In the genomic region with DNA sequence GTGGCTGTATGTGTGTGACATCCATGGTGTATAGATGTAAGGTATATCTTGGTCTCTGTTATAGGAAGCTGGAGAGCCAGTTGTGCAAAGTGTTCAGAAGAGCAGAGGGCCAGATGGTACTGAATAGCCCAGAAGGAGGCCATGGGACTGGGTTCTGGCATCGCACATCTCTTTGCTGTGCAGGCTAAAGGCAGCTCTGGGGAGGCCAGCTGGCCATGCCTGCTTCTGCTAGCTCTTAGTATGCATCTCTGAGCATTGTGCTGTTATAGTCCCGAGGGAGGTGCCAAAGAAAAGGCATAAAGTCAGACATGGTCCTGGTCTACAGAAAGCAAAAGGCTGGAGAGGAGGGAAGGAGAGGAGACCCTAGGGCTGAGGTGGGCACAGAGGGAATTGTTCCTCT, we compare ENCODE assay signal across 25 mouse cellular contexts.
DNase-seq lines count a peak whose midpoint lies in the region; ATAC-seq and TF ChIP-seq lines count a peak whose summit lies in the region.
"Had no signal": no experiment of that assay in that cellular context is flagged by ENCODE, and none has a peak within 500 bp of the region (broad histone marks: within the 10 kb centered on the region; RNA-seq: fewer than 3 reads in every experiment).

No protein-coding gene starts in this region.

- H3K79me2 ChIP-seq in heart, adult 2 months (replicated peaks; ENCODE audit: control insufficient read depth, insufficient read depth, low read length) = no peaks in the 10 kb centered on the region

- TF ChIP-seq CTCF in heart, adult 2 months (IDR thresholded peaks at IDR 0.05) = no peak
- no peak for TF ChIP-seq CTCF in hindbrain, postnatal 0 days (IDR thresholded peaks at IDR 0.05; ENCODE audit: low read depth)
- TF ChIP-seq CTCF in brain, embryonic 14.5 days (IDR thresholded peaks at IDR 0.05; ENCODE audit: borderline replicate concordance, extremely low read depth, insufficient read depth, insufficient read length) = no peak

- ATAC-seq in hindbrain, postnatal 0 days = no peak
- ATAC-seq in hindbrain, embryonic 13.5 days (ENCODE audit: low FRiP score) = no peak
- no peak for ATAC-seq in midbrain, embryonic 14.5 days (ENCODE audit: low FRiP score, low TSS enrichment)
- ATAC-seq in midbrain, embryonic 13.5 days = no peak
- ATAC-seq in megakaryocyte progenitor cell, adult 5-6 weeks (replicated peaks; ENCODE audit: poor library complexity) = no peak
- ATAC-seq: CD4-positive, CD25-positive, alpha-beta regulatory T cell, adult 4 months; forebrain, embryonic 14.5 days; forebrain, postnatal 0 days; intestine, embryonic 15.5 days had no signal

- no peaks in the 10 kb centered on the region for H3K27me3 ChIP-seq in heart, adult 2 months (ENCODE audit: control insufficient read depth, insufficient read depth, low read length)
- no peaks in the 10 kb centered on the region for H3K27me3 ChIP-seq in hindbrain, postnatal 0 days (ENCODE audit: insufficient read depth, low read length)
- 0 out of 2 replicates have a peak, but pooled peaks cover 7% of the 10 kb centered on the region for H3K27me3 ChIP-seq in hindbrain, embryonic 13.5 days
- H3K27me3 ChIP-seq in midbrain, embryonic 14.5 days (ENCODE audit: control insufficient read depth, insufficient read depth, low read length) = no peaks in the 10 kb centered on the region
- H3K27me3 ChIP-seq in midbrain, embryonic 13.5 days = peaks cover 26% of the 10 kb centered on the region
- H3K27me3 ChIP-seq: heart, embryonic 12.5 days; intestine, embryonic 15.5 days had no signal

- DNase-seq in heart, adult 11 months = peak; percentile 73
- no peak for DNase-seq in heart, adult 2 months
- DNase-seq in hindbrain, postnatal 0 days (ENCODE audit: low spot score) = peak; percentile 19
- peak; percentile 21 for DNase-seq in midbrain, embryonic 14.5 days
- DNase-seq in brain, embryonic 14.5 days (ENCODE audit: low read depth) = peak; percentile 51
- DNase-seq: adrenal gland, adult 2 months; adrenal gland, postnatal 14 days; cerebellum, adult 11-12 months; cerebellum, adult 8-10 months; forebrain, postnatal 0 days; gastrocnemius, postnatal 10 days; gastrocnemius, postnatal 36 days; heart, postnatal 10 days; heart, postnatal 36 days had no signal

- intact Hi-C loops in heart, adult 2 months (cut with DNase I) = no loop called here

- WGBS in heart, adult 2 months = 68% methylated on average over 2 of the region's 2 CpGs
- 44% methylated on average over 2 of the region's 2 CpGs for WGBS in hindbrain, postnatal 0 days
- 57% methylated on average over 2 of the region's 2 CpGs for WGBS in hindbrain, embryonic 13.5 days
- WGBS in midbrain, embryonic 14.5 days = 55% methylated on average over 2 of the region's 2 CpGs
- 58% methylated on average over 2 of the region's 2 CpGs for WGBS in midbrain, embryonic 13.5 days

- no peaks in the 10 kb centered on the region for H3K9me3 ChIP-seq in hindbrain, postnatal 0 days (ENCODE audit: low read length)
- no peaks in the 10 kb centered on the region for H3K9me3 ChIP-seq in hindbrain, embryonic 13.5 days
- no peaks in the 10 kb centered on the region for H3K9me3 ChIP-seq in midbrain, embryonic 14.5 days (ENCODE audit: control insufficient read depth, low read length)
- no peaks in the 10 kb centered on the region for H3K9me3 ChIP-seq in midbrain, embryonic 13.5 days
- H3K9me3 ChIP-seq: embryonic facial prominence, embryonic 12.5 days; embryonic facial prominence, embryonic 15.5 days; heart, embryonic 12.5 days; heart, embryonic 15.5 days; hindbrain, embryonic 12.5 days; intestine, embryonic 15.5 days had no signal

- H3K4me1 ChIP-seq in heart, adult 2 months (ENCODE audit: control insufficient read depth, insufficient read depth, low read length) = peaks cover 4% of the 10 kb centered on the region; the same call in 1 of the 2 replicates
- H3K4me1 ChIP-seq in hindbrain, postnatal 0 days (ENCODE audit: insufficient read depth, low read length) = peaks cover 13% of the 10 kb centered on the region
- peaks cover 50% of the 10 kb centered on the region for H3K4me1 ChIP-seq in hindbrain, embryonic 13.5 days (replicated peaks)
- peaks cover 25% of the 10 kb centered on the region for H3K4me1 ChIP-seq in midbrain, embryonic 14.5 days (ENCODE audit: control insufficient read depth, insufficient read depth, low read length)
- peaks cover 54% of the 10 kb centered on the region for H3K4me1 ChIP-seq in midbrain, embryonic 13.5 days (replicated peaks)
- H3K4me1 ChIP-seq: intestine, embryonic 15.5 days had no signal

- no peaks in the 10 kb centered on the region for H3K36me3 ChIP-seq in heart, adult 2 months (ENCODE audit: control insufficient read depth, insufficient read depth, low read length)
- H3K36me3 ChIP-seq in hindbrain, postnatal 0 days (ENCODE audit: insufficient read depth, low read length) = no peaks in the 10 kb centered on the region
- H3K36me3 ChIP-seq in hindbrain, embryonic 13.5 days = no peaks in the 10 kb centered on the region
- no peaks in the 10 kb centered on the region for H3K36me3 ChIP-seq in midbrain, embryonic 14.5 days (ENCODE audit: control insufficient read depth, insufficient read depth, low read length)
- no peaks in the 10 kb centered on the region for H3K36me3 ChIP-seq in midbrain, embryonic 13.5 days
- H3K36me3 ChIP-seq: embryonic facial prominence, embryonic 12.5 days; embryonic facial prominence, embryonic 15.5 days; heart, embryonic 12.5 days; heart, embryonic 15.5 days; hindbrain, embryonic 12.5 days; intestine, embryonic 15.5 days had no signal

- H3K9ac ChIP-seq in heart, adult 2 months (ENCODE audit: low read depth, low read length) = no peak overlapping the region
- no peak overlapping the region for H3K9ac ChIP-seq in hindbrain, postnatal 0 days (replicated peaks; ENCODE audit: low read length)
- H3K9ac ChIP-seq in hindbrain, embryonic 13.5 days = no peak overlapping the region
- H3K9ac ChIP-seq in midbrain, embryonic 14.5 days (replicated peaks; ENCODE audit: low read length) = no peak overlapping the region
- no peak overlapping the region for H3K9ac ChIP-seq in midbrain, embryonic 13.5 days (replicated peaks)
- H3K9ac ChIP-seq: embryonic facial prominence, embryonic 12.5 days; embryonic facial prominence, embryonic 15.5 days; forebrain, postnatal 0 days; heart, embryonic 12.5 days; heart, embryonic 15.5 days; hindbrain, embryonic 12.5 days; intestine, embryonic 15.5 days had no signal

- TF ChIP-seq EP300 in heart, adult 2 months (IDR thresholded peaks at IDR 0.05; ENCODE audit: insufficient read depth, low read depth, low read length) = no peak

- H3K4me2 ChIP-seq in hindbrain, postnatal 0 days (ENCODE audit: low read depth, low read length) = no peak overlapping the region
- no peak overlapping the region for H3K4me2 ChIP-seq in hindbrain, embryonic 13.5 days
- no peak overlapping the region for H3K4me2 ChIP-seq in midbrain, embryonic 14.5 days (ENCODE audit: low read length)
- no peak overlapping the region for H3K4me2 ChIP-seq in midbrain, embryonic 13.5 days (replicated peaks)
- H3K4me2 ChIP-seq: embryonic facial prominence, embryonic 12.5 days; embryonic facial prominence, embryonic 15.5 days; heart, embryonic 12.5 days; heart, embryonic 15.5 days; hindbrain, embryonic 12.5 days; intestine, embryonic 15.5 days had no signal

- TF ChIP-seq POLR2A in heart, adult 2 months (IDR thresholded peaks at IDR 0.05; ENCODE audit: insufficient read depth, low read depth, low read length) = no peak
- TF ChIP-seq POLR2A in brain, embryonic 14.5 days (IDR thresholded peaks at IDR 0.05; ENCODE audit: borderline replicate concordance, extremely low read depth, insufficient read depth, insufficient read length, poor library complexity, severe bottlenecking) = no peak

- no peak overlapping the region for H3K27ac ChIP-seq in heart, adult 2 months
- no peak overlapping the region for H3K27ac ChIP-seq in hindbrain, postnatal 0 days
- H3K27ac ChIP-seq in hindbrain, embryonic 13.5 days = no peak overlapping the region; the same call in 1 of the 2 replicates
- H3K27ac ChIP-seq in midbrain, embryonic 14.5 days (replicated peaks; ENCODE audit: low read depth, low read length) = no peak overlapping the region
- no peak overlapping the region for H3K27ac ChIP-seq in midbrain, embryonic 13.5 days
- H3K27ac ChIP-seq: embryonic facial prominence, embryonic 12.5 days; embryonic facial prominence, embryonic 15.5 days; heart, embryonic 15.5 days; hindbrain, embryonic 12.5 days; intestine, embryonic 15.5 days had no signal

- no peak overlapping the region for H3K4me3 ChIP-seq in heart, adult 2 months
- no peak overlapping the region for H3K4me3 ChIP-seq in hindbrain, postnatal 0 days (ENCODE audit: low read length)
- no peak overlapping the region for H3K4me3 ChIP-seq in hindbrain, embryonic 13.5 days
- no peak overlapping the region for H3K4me3 ChIP-seq in midbrain, embryonic 14.5 days (replicated peaks; ENCODE audit: low read depth, low read length)
- no peak overlapping the region for H3K4me3 ChIP-seq in midbrain, embryonic 13.5 days (replicated peaks)
- H3K4me3 ChIP-seq: embryonic facial prominence, embryonic 12.5 days; embryonic facial prominence, embryonic 15.5 days; heart, embryonic 12.5 days; heart, embryonic 15.5 days; hindbrain, embryonic 12.5 days; intestine, embryonic 15.5 days had no signal

Comparison
In these comparisons a context has a peak if more than half of its experiments do, and no peak if none do; other contexts are left out.
1. DNase-seq: peak in heart, adult 11 months (single experiment), hindbrain, postnatal 0 days (single experiment), midbrain, embryonic 14.5 days (single experiment) and brain, embryonic 14.5 days (single experiment); none in heart, adult 2 months (0 of 2).